Mouse (Mus musculus) R1 (cell line): ENCODE data around the gene Sh2b1.

Experiments used
- DNase-seq: peaks from one replicate; pipeline ENCODE4 v3.0.0-alpha.2; 2018; ENCODE audit warnings: low read depth, low spot score

Gene Sh2b1

GRCm38 (mm10) chr7:126418496-126418895 is 56.7 kb downstream of the Sh2b1 start:
- DNase-seq = no peak

GRCm38 (mm10) chr7:126417606-126418005 is 57.6 kb downstream of the Sh2b1 start:
- DNase-seq = no peak

GRCm38 (mm10) chr7:126417045-126417444 is 58.2 kb downstream of the Sh2b1 start:
- no peak for DNase-seq
